Mouse (Mus musculus) neural tube, embryonic 11.5 days (tissue): ENCODE results near the gene Arhgap19. TPM values are rescaled to one million over a fixed set of nuclear protein-coding genes. Genes with fewer than 3 reads are reported as not detected.
A peak's percentile ranks its signal among the peaks of the same experiment; 100 is the strongest.

ENCODE experiments used
- ATAC-seq: fragments of 200-750 bp; cut with Nextera tagmentation; 2 replicates; pipeline ENCODE4 v1.8.0; 2017; ENCODE audit warnings: moderate number of reproducible peaks, mild to moderate bottlenecking, moderate TSS enrichment, moderate library complexity; ENCODE audit not compliant: insufficient read depth, low FRiP score, low TSS enrichment
- DNase-seq: peaks from one replicate; pipeline ENCODE4 v3.0.0-alpha.2; 2015; ENCODE audit warnings: low spot score
- H3K27ac ChIP-seq: fragments of 300-500 bp; sonication (generic); 2 replicates; pipeline ENCODE4 v1.5.1; 2014; ENCODE audit warnings: low read depth, mild to moderate bottlenecking, low read length
- H3K27me3 ChIP-seq: fragments of 300-500 bp; sonication (generic); 2 replicates; pipeline ENCODE4 v1.6.1; 2014; ENCODE audit warnings: mild to moderate bottlenecking, low read length, mixed read lengths; ENCODE audit not compliant: control insufficient read depth, insufficient read depth
- H3K36me3 ChIP-seq: fragments of 300-500 bp; sonication (generic); 2 replicates; pipeline ENCODE4 v1.6.1; 2014; ENCODE audit warnings: mild to moderate bottlenecking, low read length, moderate library complexity, mixed read lengths; ENCODE audit not compliant: control insufficient read depth, insufficient read depth
- H3K4me1 ChIP-seq: fragments of 300-500 bp; sonication (generic); 2 replicates; pipeline ENCODE4 v1.6.1; 2014; ENCODE audit warnings: low read length, mixed read lengths; ENCODE audit not compliant: control insufficient read depth, insufficient read depth
- H3K4me2 ChIP-seq: fragments of 300-500 bp; sonication (generic); 2 replicates; pipeline ENCODE4 v1.6.1; 2014; ENCODE audit warnings: low read depth, mild to moderate bottlenecking, moderate library complexity
- H3K4me3 ChIP-seq: fragments of 300-500 bp; sonication (generic); 2 replicates; pipeline ENCODE4 v1.5.1; 2014; ENCODE audit warnings: low read depth, low read length
- H3K9ac ChIP-seq: fragments of 300-500 bp; sonication (generic); 2 replicates; pipeline ENCODE4 v1.6.1; 2014; ENCODE audit warnings: mild to moderate bottlenecking, low read length
- H3K9me3 ChIP-seq: fragments of 300-500 bp; sonication (generic); 2 replicates; pipeline ENCODE4 v1.6.1; 2016; ENCODE audit warnings: low read length; ENCODE audit not compliant: control insufficient read depth
- WGBS: fragments of 180-500 bp; shearing (Covaris S2); extraction: QIAGEN DNeasy Blood & Tissue Kit; methylation state at CpG from one replicate; pipeline ENCODE4 v1.1.7; 2014; 5-methylcytosine and 5-hydroxymethylcytosine counted together
- polyA plus RNA-seq: library from polyadenylated mRNA; unstranded; fragments of >200 nt; fragmentation: Nextera tagmentation; extraction: Ambion mirVana; gene quantifications from 2 replicates; pipeline ENCODE4 v1.2.1, GENCODE M21; 2014

Gene Arhgap19
- polyA plus RNA-seq, 1 experiment from 2014 or later = 37.0 TPM

DNA sequence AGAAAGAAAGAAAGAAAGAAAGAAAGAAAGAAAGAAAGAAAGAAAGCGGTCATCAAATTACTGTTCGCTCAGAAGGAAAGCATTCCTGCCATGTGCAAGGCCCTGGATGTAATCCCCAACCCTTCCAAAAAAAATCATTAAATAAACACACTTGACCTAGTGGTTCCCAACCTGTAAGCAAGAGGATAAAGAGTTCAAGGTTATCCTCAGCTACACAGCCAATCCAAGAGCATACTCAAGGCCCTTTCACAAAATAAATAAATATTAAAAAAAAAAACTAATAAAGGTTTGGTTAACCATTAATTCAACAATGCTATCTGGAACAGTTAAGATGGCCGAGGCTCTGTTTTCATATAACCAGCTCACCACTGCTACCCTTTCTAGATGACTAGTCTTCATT is 27.1 kb upstream of the Arhgap19 start:
- Histone ChIP-seq H3K9me3 (no peaks in the 10 kb centered on the region), H3K4me2 (peak overlapping the region; percentile 97), H3K27me3 (peaks cover 8% of the 10 kb centered on the region; the same call in 1 of the 2 replicates), H3K4me3 (peak overlapping the region; percentile 71; the same call in 1 of the 2 replicates), H3K36me3 (no peaks in the 10 kb centered on the region), H3K27ac (0 out of 2 replicates have a peak overlapping the region, but pooled peaks have one; percentile 53), H3K4me1 (peaks cover 10% of the 10 kb centered on the region; the same call in 1 of the 2 replicates), H3K9ac (peak overlapping the region; percentile 48)
- DNase-seq (no peak), ATAC-seq (no peak)
- 74% methylated on average over 3 of the region's 3 CpGs for WGBS

DNA sequence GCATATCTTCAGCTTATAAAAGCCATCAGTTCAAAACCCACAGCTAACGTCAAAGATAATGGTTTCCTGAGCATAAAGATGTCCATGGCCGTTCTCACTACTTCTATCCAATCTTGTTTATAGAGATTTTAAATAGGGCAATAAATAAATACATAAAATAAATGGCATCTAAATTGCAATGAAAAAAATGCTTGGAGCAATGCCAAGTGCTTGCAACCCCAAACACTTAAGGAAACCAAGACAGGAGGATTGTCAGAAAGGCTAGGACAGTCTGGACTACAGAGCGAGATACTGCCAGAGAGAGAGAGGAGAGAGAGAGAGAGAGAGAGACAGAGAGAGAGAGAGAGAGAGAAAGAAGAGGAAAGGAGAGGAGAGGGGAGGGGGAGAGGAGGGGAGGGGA is 24.7 kb upstream of the Arhgap19 start:
- H3K27ac ChIP-seq = no peak overlapping the region
- H3K9ac ChIP-seq = no peak overlapping the region
- H3K4me2 ChIP-seq = no peak overlapping the region
- no peak overlapping the region for H3K4me3 ChIP-seq
- no peaks in the 10 kb centered on the region for H3K36me3 ChIP-seq
- peaks cover 6% of the 10 kb centered on the region; the same call in 1 of the 2 replicates for H3K4me1 ChIP-seq
- no peaks in the 10 kb centered on the region for H3K9me3 ChIP-seq
- no peak for DNase-seq
- no peak for ATAC-seq
- H3K27me3 ChIP-seq = peaks cover 7% of the 10 kb centered on the region; the same call in 1 of the 2 replicates
- WGBS = 85% methylated on average over 3 of the region's 3 CpGs

DNA sequence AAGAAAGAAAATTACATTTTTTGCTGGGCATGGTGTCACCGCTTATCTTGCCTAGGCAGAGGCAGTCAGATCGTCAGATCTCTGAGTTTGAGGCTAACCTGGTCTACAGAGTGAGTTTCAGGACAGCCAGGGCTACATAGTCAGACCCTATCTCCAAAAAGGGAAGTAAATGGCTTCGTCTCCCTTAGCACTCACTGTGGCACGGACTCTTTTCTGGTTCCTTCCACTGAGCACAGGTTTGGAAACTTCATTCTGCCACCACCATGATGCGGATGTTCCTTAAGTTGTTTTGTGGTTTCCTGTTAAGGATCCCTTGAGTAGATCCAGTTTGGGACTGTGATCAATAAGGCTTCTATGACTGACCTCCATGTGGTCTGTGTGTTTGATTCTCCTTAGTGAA is 23.1 kb upstream of the Arhgap19 start:
- WGBS = 83% methylated on average over 5 of the region's 5 CpGs
- ATAC-seq = no peak
- H3K27me3 ChIP-seq = no peaks in the 10 kb centered on the region

DNA sequence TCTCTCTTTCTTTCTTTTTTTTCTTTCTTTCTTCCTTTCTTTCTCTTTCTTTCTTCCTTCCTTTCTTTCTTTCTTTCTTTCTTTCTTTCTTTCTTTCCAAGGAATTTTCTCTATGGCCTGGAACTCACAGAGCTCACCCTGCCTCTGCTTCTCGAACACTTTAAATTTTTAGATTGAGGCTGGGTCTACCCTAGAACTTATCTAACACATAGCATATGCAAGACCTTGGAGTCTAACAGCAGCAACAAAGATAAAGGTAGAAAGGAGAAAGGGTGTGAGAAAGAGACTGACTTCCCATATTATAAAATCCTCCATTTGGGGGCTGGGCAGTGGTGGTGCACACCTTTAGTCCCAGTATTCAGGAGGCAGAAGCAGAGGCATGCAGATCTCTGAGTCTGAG is 20.7 kb upstream of the Arhgap19 start:
- Histone ChIP-seq H3K4me1 (no peaks in the 10 kb centered on the region), H3K27me3 (no peaks in the 10 kb centered on the region), H3K4me2 (no peak overlapping the region), H3K36me3 (no peaks in the 10 kb centered on the region), H3K27ac (no peak overlapping the region), H3K9ac (no peak overlapping the region), H3K9me3 (no peaks in the 10 kb centered on the region), H3K4me3 (no peak overlapping the region)
- ATAC-seq = no peak
- DNase-seq = no peak
- WGBS = 82% methylated on average over 1 of the region's 1 CpGs

More for the DNA sequence above, 23.1 kb upstream of the Arhgap19 start:
- H3K36me3 ChIP-seq = no peaks in the 10 kb centered on the region
- no peak overlapping the region for H3K27ac ChIP-seq
- DNase-seq = no peak
- H3K9ac ChIP-seq = no peak overlapping the region
- no peaks in the 10 kb centered on the region for H3K9me3 ChIP-seq
- no peaks in the 10 kb centered on the region for H3K4me1 ChIP-seq
- H3K4me3 ChIP-seq = no peak overlapping the region
- H3K4me2 ChIP-seq = no peak overlapping the region

DNA sequence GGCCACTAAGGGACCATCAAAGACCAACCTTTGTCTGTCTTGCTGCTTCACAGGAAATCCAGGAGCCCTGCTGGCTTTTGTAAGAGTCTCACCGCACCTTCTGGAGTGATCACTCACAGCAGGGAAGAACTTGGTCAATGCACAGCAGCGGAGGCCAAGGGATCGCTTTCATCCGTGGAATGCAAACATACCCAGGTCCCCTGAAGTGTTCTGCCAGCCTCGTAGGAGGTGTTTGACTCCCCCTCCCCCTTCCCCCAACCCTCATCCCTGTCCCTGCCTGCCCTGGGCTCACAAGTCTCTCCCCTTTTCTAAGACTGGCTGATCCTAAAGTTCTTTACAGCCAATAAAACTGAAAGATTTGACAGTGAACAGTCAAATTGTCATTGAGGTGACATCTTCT is 19.6 kb upstream of the Arhgap19 start:
- Histone ChIP-seq H3K27me3 (no peaks in the 10 kb centered on the region), H3K4me2 (no peak overlapping the region), H3K9ac (no peak overlapping the region), H3K27ac (no peak overlapping the region), H3K9me3 (no peaks in the 10 kb centered on the region), H3K36me3 (no peaks in the 10 kb centered on the region), H3K4me1 (no peaks in the 10 kb centered on the region), H3K4me3 (no peak overlapping the region)
- ATAC-seq (no peak), DNase-seq (no peak)
- WGBS = 5% methylated on average over 5 of the region's 5 CpGs

DNA sequence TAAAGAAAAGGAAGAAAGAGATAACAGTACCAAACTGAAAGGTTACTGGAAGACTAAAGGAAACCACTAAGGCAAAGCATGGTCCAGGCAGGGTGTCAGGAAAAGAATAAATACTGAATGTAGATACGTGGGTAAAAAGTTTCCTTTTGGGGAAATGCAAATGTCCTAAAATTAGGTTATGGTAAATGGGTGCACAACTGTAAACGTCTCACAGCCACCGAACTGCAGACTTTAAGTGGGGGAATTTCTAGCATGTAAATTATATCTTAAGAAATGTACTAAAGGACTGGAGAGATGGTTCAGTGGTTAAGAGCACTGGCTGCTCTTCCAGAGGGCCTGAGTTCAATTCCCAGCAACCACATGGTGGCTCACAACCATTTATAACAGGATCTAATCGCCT is 16.9 kb upstream of the Arhgap19 start:
- ATAC-seq = no peak
- no peaks in the 10 kb centered on the region for H3K9me3 ChIP-seq
- H3K27me3 ChIP-seq = no peaks in the 10 kb centered on the region
- H3K4me1 ChIP-seq = no peaks in the 10 kb centered on the region
- no peak overlapping the region for H3K27ac ChIP-seq
- 83% methylated on average over 4 of the region's 4 CpGs for WGBS
- no peak for DNase-seq
- H3K4me3 ChIP-seq = no peak overlapping the region
- no peak overlapping the region for H3K9ac ChIP-seq
- H3K4me2 ChIP-seq = no peak overlapping the region
- H3K36me3 ChIP-seq = no peaks in the 10 kb centered on the region

DNA sequence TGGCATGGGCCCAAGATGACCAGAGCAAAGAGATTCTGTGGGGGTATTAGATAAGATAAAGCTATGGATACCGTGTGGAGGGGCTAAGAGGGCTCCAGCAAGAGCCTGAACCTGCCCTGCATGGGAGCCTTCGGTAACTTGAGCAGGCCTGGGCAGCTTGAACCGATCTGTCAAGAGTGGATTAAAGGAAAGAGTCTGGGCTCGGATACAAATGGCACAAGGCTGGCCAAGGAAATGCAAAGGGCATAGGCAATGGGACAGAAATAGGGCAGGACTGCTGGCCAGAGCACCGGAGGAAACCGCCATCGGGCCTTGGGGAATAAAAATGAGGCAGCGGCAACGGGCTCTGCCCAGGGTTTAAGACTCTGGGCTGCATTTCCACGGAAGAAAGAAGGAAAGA is 15.5 kb upstream of the Arhgap19 start:
- Histone ChIP-seq H3K36me3 (no peaks in the 10 kb centered on the region), H3K9me3 (no peaks in the 10 kb centered on the region), H3K27ac (no peak overlapping the region), H3K4me3 (no peak overlapping the region), H3K9ac (no peak overlapping the region), H3K4me2 (no peak overlapping the region), H3K4me1 (no peaks in the 10 kb centered on the region), H3K27me3 (no peaks in the 10 kb centered on the region)
- WGBS = 71% methylated on average over 10 of the region's 10 CpGs
- DNase-seq (no peak), ATAC-seq (no peak)

DNA sequence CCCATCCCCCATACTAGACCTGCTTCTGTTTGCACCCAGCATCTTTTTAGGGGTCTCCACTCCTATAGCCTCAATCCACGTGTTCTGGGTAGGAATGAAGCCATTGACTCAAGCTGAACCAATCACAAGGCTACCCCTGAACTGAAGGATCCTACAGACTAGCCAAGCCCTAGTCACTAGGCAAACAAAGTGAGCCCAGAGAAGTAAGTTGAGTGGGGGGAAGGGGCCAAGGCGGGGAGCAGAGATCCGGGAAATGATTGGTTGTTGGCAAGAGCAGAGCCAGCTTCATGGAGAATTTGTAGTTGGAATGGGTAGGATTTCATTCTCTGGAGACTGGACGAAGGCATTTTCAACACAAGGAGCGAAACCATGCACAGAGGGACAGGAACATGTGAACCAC is 15.1 kb upstream of the Arhgap19 start:
- H3K36me3 ChIP-seq = no peaks in the 10 kb centered on the region
- ATAC-seq = no peak
- H3K27me3 ChIP-seq = no peaks in the 10 kb centered on the region
- no peaks in the 10 kb centered on the region for H3K9me3 ChIP-seq
- H3K4me3 ChIP-seq = no peak overlapping the region
- H3K4me2 ChIP-seq = no peak overlapping the region
- DNase-seq = no peak
- no peak overlapping the region for H3K27ac ChIP-seq
- H3K4me1 ChIP-seq = no peaks in the 10 kb centered on the region
- 67% methylated on average over 5 of the region's 5 CpGs for WGBS
- H3K9ac ChIP-seq = no peak overlapping the region

DNA sequence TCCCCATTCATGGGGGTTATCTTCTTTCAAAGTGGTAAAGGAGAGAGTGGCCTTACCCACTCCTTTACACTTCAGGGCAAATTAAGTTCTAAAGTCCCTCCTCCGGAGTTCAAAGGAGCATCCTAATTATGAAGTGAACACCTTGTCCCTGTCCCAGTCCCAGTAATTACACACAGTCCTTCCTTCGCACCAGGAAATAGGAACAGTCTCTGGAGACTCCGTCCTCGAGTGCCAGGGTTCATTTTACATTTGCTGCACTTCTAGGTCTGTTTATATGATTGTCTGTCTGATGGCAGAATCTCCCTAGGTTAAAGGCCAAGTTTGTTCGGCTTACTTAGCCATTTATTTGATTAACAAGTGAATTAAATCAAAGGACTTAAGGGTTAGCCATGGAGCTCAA is 14.6 kb upstream of the Arhgap19 start:
- Histone ChIP-seq H3K4me1 (no peaks in the 10 kb centered on the region), H3K27ac (no peak overlapping the region), H3K36me3 (no peaks in the 10 kb centered on the region), H3K9me3 (no peaks in the 10 kb centered on the region), H3K4me2 (no peak overlapping the region), H3K9ac (no peak overlapping the region), H3K4me3 (no peak overlapping the region), H3K27me3 (no peaks in the 10 kb centered on the region)
- no peak for ATAC-seq
- 82% methylated on average over 5 of the region's 5 CpGs for WGBS
- no peak for DNase-seq
